Mouse (Mus musculus) testis, adult 2 months (tissue): ENCODE measurements around the gene Dbn1. TPM values are rescaled to one million over a fixed set of nuclear protein-coding genes. Genes with fewer than 3 reads are reported as not detected.

Source experiments
- H3K27ac ChIP-seq: fragments of 200-500 bp; 2 replicates; pipeline ENCODE4 v1.5.1; 2012; ENCODE audit warnings: low read depth, low read length; ENCODE audit not compliant: control insufficient read depth, insufficient read depth
- H3K27me3 ChIP-seq: fragments of 200-500 bp; 2 replicates; pipeline ENCODE4 v1.6.1; 2012; ENCODE audit warnings: mild to moderate bottlenecking, low read length, moderate library complexity; ENCODE audit not compliant: control insufficient read depth, insufficient read depth
- H3K36me3 ChIP-seq: fragments of 200-500 bp; 2 replicates; pipeline ENCODE4 v1.6.1; 2012; ENCODE audit warnings: mild to moderate bottlenecking, low read length; ENCODE audit not compliant: control insufficient read depth, insufficient read depth
- H3K4me1 ChIP-seq: fragments of 200-500 bp; 2 replicates; pipeline ENCODE4 v1.6.1; 2012; ENCODE audit warnings: low read length; ENCODE audit not compliant: control insufficient read depth, insufficient read depth
- H3K4me3 ChIP-seq: fragments of 200-500 bp; 2 replicates; pipeline ENCODE4 v1.5.1; 2012; ENCODE audit warnings: low read depth, mild to moderate bottlenecking, low read length, moderate library complexity, mixed read lengths; ENCODE audit not compliant: control insufficient read depth
- CTCF ChIP-seq: fragments of 200-500 bp; IDR thresholded peaks from 2 replicates; pipeline ENCODE4 v1.5.1; 2012; ENCODE audit warnings: low read depth, mild to moderate bottlenecking, inconsistent platforms, low read length, moderate library complexity; ENCODE audit not compliant: control insufficient read depth, insufficient read depth, insufficient replicate concordance
- POLR2A ChIP-seq: fragments of 200-500 bp; IDR thresholded peaks from 2 replicates; pipeline ENCODE4 v1.6.1; 2012; ENCODE audit warnings: low read depth, mild to moderate bottlenecking, inconsistent platforms, low read length, moderate library complexity; ENCODE audit not compliant: control insufficient read depth
- polyA plus RNA-seq: library from polyadenylated mRNA; depleted of rRNA; stranded (reverse); fragments of >200 nt; gene quantifications from 2 replicates; pipeline ENCODE4 v1.2.3, GENCODE M21; 2012

Dbn1 gene
- polyA plus RNA-seq, 1 experiment, result 89.3 TPM

DNA sequence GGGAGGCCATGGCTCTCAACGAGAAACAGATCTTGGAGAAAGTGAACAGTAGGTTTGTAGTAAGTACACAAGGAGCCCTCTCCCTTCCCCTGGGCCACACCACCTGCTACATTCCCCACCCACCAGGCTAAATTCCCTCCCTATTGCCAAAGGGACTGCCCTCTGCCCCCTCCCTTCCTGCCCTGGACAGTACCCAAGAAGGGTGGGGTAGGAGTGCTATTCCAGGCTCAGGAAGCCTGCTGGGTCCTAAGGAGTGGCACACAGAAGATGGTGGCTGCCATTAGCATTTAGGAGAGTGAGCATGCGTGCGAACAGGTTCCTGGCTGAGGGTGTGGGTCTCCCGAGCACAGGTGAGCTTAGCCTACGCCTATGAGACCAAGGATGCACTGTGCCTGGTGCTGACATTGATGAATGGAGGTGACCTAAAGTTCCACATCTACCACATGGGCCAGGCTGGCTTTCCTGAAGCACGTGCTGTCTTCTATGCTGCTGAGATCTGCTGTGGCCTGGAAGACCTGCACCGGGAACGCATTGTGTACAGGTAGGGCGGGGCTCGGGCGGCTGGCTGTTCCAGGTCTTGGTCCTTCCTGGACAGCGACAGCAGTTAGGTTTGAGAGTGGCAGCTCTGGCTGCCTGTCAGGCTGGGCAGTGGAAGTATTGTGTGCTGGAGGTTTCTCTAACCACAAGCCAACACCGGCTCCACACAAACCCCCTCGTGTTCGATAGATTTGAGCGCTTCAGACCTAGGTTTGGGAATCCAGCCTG, 35.9 kb downstream of the Dbn1 start:
- TF ChIP-seq CTCF, result no peak
- TF ChIP-seq POLR2A, result no peak
- H3K4me1 ChIP-seq, result no peaks in the 10 kb centered on the region
- no peaks in the 10 kb centered on the region; the same call in 1 of the 2 replicates for H3K36me3 ChIP-seq
- no peaks in the 10 kb centered on the region for H3K27me3 ChIP-seq
- H3K27ac ChIP-seq, result no peak overlapping the region
- H3K4me3 ChIP-seq, result no peak overlapping the region

DNA sequence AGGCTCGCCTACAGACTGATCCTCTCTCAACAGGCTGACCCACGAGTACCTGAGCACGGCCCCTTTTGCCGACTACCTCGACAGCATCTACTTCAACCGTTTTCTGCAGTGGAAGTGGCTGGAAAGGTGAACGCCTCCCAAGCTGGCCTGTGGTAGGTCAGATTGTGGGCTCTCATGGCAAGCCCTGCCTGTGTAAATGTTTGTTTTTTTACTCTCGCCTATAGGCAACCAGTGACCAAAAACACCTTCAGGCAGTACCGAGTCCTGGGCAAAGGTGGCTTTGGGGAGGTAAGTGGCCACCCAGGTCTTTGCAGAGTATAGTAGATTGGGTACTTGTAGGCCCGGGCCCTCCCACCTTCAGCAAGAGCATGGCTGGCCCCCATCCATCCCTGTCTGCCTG, 36.6 kb downstream of the Dbn1 start:
- Histone ChIP-seq H3K4me1 (peaks cover 4% of the 10 kb centered on the region), H3K36me3 (no peaks in the 10 kb centered on the region; the same call in 1 of the 2 replicates), H3K4me3 (no peak overlapping the region), H3K27me3 (no peaks in the 10 kb centered on the region), H3K27ac (no peak overlapping the region)
- no peak for TF ChIP-seq CTCF
- no peak for TF ChIP-seq POLR2A

DNA sequence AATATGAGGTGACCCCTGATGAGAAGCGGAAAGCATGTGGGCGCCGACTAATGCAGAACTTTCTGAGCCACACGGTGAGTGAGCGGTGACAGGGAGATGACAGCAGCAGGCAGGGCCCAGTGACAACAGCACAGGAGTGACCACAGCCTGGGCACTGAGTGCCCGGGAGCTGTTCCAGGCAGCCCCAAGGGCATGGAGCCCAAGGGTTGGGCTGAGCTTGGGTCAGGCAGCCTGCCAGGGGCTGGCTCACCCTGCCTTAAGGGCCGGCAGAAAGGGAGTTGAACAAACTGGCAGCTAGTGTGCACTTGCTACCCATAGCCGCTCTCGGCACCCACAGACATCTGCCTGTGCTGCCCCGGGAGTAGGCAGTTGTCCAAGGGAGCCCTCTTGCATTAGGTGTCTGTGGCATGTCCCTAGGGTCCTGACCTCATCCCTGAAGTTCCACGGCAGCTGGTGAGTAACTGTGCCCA, 37.4 kb downstream of the Dbn1 start:
- TF ChIP-seq POLR2A, result no peak
- TF ChIP-seq CTCF, result no peak
- no peak overlapping the region for H3K4me3 ChIP-seq

GRCm38 (mm10) chr13:55449679-55450441, 38.1 kb downstream of the Dbn1 start:
- Histone ChIP-seq H3K4me3 (no peak overlapping the region), H3K27me3 (no peaks in the 10 kb centered on the region), H3K27ac (no peak overlapping the region), H3K4me1 (peaks cover 11% of the 10 kb centered on the region), H3K36me3 (no peaks in the 10 kb centered on the region; the same call in 1 of the 2 replicates)
- TF ChIP-seq CTCF (no peak), POLR2A (no peak)

More for the DNA sequence above, 37.4 kb downstream of the Dbn1 start:
- Histone ChIP-seq H3K36me3 (no peaks in the 10 kb centered on the region; the same call in 1 of the 2 replicates), H3K27me3 (no peaks in the 10 kb centered on the region), H3K4me1 (peaks cover 10% of the 10 kb centered on the region), H3K27ac (no peak overlapping the region)

DNA sequence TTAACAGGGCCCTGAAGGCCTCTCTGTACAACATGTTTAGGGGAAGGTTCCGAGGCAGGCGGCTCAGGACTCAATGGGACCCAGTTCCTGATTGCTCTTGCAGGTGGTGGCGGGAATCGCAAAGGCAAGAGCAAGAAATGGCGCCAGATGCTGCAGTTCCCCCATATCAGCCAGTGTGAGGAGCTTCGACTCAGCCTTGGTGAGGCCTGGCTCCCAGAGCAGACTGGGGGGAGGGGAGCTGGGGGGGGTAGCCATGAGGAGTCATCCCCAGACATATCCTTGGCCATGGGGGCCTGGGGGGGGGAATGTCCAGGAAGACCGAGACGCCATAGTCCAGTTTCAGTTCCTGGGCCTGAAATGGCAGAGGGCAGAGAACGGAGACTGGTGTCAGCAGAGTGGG, 38.7 kb downstream of the Dbn1 start:
- TF ChIP-seq POLR2A (no peak), CTCF (no peak)
- Histone ChIP-seq H3K27me3 (no peaks in the 10 kb centered on the region), H3K27ac (no peak overlapping the region), H3K4me1 (peaks cover 12% of the 10 kb centered on the region), H3K36me3 (no peaks in the 10 kb centered on the region; the same call in 1 of the 2 replicates), H3K4me3 (no peak overlapping the region)

DNA sequence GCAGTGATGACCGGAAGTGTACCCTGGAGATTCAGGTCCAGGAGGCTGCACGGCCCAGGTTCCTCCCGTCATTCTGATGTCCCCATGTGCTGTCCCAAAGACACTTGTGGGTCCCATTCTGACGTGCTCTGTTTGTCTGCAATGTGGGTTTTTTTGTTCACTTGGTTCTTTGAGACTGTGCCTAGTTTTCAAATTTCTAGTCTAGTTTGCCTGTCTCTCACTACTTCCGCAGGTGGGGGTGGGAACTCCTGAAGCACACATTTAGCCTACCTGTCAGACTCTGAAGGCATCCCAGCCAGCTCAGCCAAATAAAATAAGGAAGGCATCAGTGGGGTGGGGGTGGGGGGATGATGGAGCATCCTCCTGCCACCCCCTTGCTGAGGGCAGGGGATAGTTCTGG, 39.8 kb downstream of the Dbn1 start:
- Histone ChIP-seq H3K27ac (no peak overlapping the region), H3K4me1 (peaks cover 12% of the 10 kb centered on the region), H3K27me3 (no peaks in the 10 kb centered on the region), H3K36me3 (no peaks in the 10 kb centered on the region; the same call in 1 of the 2 replicates), H3K4me3 (no peak overlapping the region)
- TF ChIP-seq CTCF, result no peak
- no peak for TF ChIP-seq POLR2A

GRCm38 (mm10) chr13:55447543-55447943, 40.4 kb downstream of the Dbn1 start:
- TF ChIP-seq CTCF, result no peak
- Histone ChIP-seq H3K4me1 (peaks cover 12% of the 10 kb centered on the region), H3K27ac (no peak overlapping the region), H3K36me3 (no peaks in the 10 kb centered on the region), H3K4me3 (no peak overlapping the region), H3K27me3 (no peaks in the 10 kb centered on the region)
